Mouse (Mus musculus): ENCODE results near the gene Lrrc8e. TPM values are rescaled to one million over a fixed set of nuclear protein-coding genes. Genes with fewer than 3 reads are reported as not detected.
"Not testable (repeated sequence)": the region's sequence is repeated elsewhere in the genome, so short reads cannot be mapped to it uniquely, and the experiment has no call there.

The Lrrc8e gene
- polyA plus RNA-seq, 1 experiment from 2014 or later, result 0.18 TPM

DNA sequence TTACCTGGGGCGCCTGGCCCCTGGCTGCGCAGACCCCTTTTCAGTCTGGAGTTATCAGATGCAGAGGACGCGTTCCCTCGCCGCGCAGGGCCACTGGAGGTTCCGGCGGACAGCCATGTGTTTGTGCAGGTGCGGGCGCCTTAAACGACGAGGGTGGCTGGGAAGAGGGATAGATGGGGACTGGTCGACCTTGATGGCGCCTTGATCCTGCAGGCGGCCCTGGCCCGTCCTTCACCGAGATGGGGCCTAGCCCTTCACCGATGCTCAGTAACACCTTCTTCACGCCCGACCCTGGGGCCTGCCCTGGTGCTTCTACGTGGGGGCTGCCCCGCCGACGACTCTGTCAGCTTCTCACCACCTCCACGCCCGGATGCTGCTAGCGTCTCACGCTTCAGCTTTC, 22.6 kb downstream of the Lrrc8e start:
- H3K27ac ChIP-seq, result no peak overlapping the region
- H3K27me3 ChIP-seq (replicated peaks), result no peaks in the 10 kb centered on the region
- H3K4me3 ChIP-seq, result no peak overlapping the region
- H3K9me3 ChIP-seq (replicated peaks), result no peaks in the 10 kb centered on the region
- WGBS (ENCODE audit: insufficient replicate concordance), result 37% methylated on average over 29 of the region's 29 CpGs
- H3K36me3 ChIP-seq, result peaks cover 53% of the 10 kb centered on the region
- no peak overlapping the region for H3K4me2 ChIP-seq
- no peak for ATAC-seq
- H3K9ac ChIP-seq, result no peak overlapping the region
- peaks cover 46% of the 10 kb centered on the region for H3K4me1 ChIP-seq

DNA sequence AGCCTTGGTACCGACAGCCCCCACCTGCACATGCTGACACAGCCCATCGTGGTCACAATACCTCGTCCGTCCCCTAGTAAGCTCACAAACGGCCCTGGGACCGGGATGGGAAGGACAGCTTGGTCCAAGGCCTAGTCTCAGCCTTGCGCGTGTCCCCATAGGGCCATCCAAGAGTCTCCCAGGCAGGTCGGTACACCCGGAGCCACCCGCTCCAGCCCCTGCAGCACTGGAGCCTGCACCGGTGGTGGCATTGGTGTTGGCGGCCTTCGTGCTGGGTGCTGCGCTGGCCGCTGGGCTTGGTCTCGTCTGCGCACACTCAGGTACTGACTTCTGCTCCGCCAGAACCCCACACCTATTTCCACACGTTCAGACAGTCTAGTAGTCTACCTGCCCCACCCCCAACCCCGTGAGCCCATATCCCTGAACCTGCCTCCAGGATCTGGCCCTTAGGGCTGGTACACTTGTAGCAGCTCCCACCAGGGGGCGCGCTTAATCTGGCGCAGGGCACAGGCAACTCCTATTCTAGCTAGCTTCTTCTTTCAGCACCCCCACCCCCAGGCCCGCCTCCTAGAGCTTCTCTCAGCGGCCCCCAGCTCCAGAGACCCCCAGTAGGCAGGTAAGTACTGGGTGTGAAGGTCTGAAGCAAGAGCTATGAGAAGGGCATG, 23.8 kb downstream of the Lrrc8e start:
- Histone ChIP-seq H3K4me3 (no peak overlapping the region), H3K27me3 (replicated peaks) (no peaks in the 10 kb centered on the region), H3K36me3 (peaks cover 53% of the 10 kb centered on the region), H3K9ac (no peak overlapping the region), H3K4me1 (peaks cover 49% of the 10 kb centered on the region), H3K4me2 (0 out of 2 replicates have a peak overlapping the region, but pooled peaks have one; percentile 3), H3K9me3 (replicated peaks) (no peaks in the 10 kb centered on the region), H3K27ac (no peak overlapping the region)
- peak; percentile 31; the same call in 1 of the 2 replicates for ATAC-seq
- 34% methylated on average over 26 of the region's 26 CpGs for WGBS (ENCODE audit: insufficient replicate concordance)

DNA sequence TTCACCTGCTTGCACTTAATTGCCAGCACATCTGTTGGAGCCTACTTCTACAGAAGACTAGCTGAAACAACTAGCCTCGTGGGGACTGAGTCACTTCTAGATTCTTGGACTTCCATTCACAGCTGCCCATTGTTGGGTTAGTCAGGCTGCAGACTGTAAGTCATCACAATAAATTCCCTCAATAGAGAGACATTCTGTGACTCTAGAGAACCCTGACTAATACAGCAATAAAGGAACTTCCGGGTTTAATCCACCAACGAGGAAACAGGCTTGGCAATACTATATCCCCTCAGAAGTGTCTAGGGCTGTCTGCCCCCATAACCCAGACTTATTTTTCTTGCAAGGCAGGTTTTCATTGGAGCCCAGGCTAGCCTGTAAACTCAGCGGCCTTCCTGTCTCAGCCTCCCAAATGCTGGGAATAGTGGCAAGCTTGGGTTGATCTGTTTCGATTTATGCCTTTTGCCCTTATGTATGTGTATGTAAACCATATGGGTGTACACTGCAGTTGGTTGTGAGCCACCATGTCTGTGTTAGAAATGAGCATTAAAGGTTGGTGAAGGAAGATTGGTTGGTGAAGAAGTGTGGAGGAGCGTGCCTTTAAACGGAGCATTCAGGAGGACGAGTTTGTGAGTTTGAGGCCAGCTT, 25.6 kb downstream of the Lrrc8e start:
- WGBS (ENCODE audit: insufficient replicate concordance), result 34% methylated on average over 8 of the region's 8 CpGs
- Histone ChIP-seq H3K27me3 (replicated peaks) (no peaks in the 10 kb centered on the region), H3K9me3 (replicated peaks) (no peaks in the 10 kb centered on the region), H3K9ac (peak overlapping the region; percentile 89; the same call in 1 of the 2 replicates), H3K4me1 (peaks cover 47% of the 10 kb centered on the region), H3K4me2 (peak overlapping the region; percentile 96), H3K4me3 (peak overlapping the region; percentile 86), H3K36me3 (peaks cover 51% of the 10 kb centered on the region), H3K27ac (peak overlapping the region; percentile 72)
- ATAC-seq, result no peak

DNA sequence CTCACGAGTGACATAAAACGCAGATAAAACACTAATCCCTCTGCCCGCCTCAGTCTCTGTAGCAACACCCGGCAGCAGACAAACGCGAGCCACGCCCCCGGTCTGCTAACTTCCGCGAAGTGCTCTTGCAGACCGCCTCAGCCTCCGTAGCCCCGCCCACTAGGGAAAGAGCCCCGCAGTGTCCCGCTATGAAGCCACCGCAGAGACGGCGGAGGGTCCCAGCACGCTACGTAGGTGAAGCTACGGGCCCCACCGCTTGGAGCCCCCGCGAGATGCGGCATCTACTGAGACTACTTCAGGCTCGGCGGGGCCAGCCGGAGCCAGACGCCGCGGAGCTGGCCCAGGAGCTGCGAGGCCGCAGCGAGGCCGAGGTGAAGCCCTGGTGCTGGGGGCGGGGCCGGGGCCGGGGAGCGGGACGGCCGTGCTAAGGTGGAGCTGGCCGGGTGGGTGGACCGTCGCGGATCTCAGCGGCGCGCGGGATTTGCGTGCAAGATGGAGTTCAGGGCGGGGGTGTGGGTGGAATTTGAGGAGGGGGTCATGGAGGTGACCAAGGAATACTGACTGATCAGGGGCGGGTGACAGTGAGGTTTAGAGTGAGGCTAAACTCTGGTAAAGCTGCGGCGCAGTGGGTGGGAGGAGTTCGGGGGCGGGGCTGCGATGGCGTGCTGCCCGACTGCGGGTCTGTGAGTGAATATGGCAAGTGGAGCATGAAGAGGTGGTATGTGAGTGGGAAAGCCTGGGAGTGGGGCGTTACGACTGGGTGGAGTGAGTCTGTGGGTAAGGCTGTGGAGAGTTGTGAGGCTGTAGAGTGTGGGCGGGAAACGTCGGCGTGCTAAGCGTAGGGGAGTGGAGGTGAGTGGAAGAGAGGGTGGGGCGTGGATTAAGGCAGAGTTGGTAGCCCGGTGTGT, 26.6 kb downstream of the Lrrc8e start, which contains the start of gene Snapc2:
Gene Snapc2 (plus strand): TSS at position 147 of the 908 bp plus-strand sequence.
- peaks cover 42% of the 10 kb centered on the region for H3K36me3 ChIP-seq
- ATAC-seq, result peak; percentile 92
- no peaks in the 10 kb centered on the region for H3K9me3 ChIP-seq (replicated peaks)
- peak within 1 kb of the TSS; percentile 86 for H3K27ac ChIP-seq
- peak within 1 kb of the TSS; percentile 96 for H3K4me2 ChIP-seq
- peaks cover 48% of the 10 kb centered on the region for H3K4me1 ChIP-seq
- H3K4me3 ChIP-seq, result peak within 1 kb of the TSS; percentile 86
- WGBS (ENCODE audit: insufficient replicate concordance), result 1% methylated on average over 69 of the region's 69 CpGs
- H3K27me3 ChIP-seq (replicated peaks), result no peaks in the 10 kb centered on the region
- peak within 1 kb of the TSS; percentile 89 for H3K9ac ChIP-seq

DNA sequence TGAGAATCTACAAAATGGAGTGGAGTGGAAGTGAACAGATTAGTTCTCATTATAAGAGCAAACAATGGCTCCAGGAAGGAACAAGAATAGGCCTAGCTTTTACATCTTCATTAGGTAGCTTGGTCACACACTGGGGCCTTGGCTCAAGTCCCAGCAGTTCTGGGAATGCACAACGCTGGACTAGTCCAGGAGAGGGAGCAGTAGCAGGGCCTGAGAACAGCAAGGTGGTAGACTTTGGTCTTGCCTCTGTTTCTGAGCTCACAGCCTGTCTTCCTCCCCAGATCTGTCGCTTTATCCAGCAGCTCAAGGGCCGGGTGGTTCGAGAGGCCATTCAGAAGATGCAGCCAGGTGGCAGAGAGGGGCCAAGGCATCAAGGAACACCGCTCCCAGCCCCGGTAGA, 27.4 kb downstream of the Lrrc8e start:
- H3K9ac ChIP-seq, result peak overlapping the region; percentile 89
- peaks cover 37% of the 10 kb centered on the region for H3K36me3 ChIP-seq
- ATAC-seq, result no peak
- peaks cover 48% of the 10 kb centered on the region for H3K4me1 ChIP-seq
- WGBS (ENCODE audit: insufficient replicate concordance), result 64% methylated on average over 6 of the region's 6 CpGs
- H3K9me3 ChIP-seq (replicated peaks), result no peaks in the 10 kb centered on the region
- H3K27me3 ChIP-seq (replicated peaks), result no peaks in the 10 kb centered on the region
- peak overlapping the region; percentile 86 for H3K4me3 ChIP-seq
- H3K4me2 ChIP-seq, result peak overlapping the region; percentile 96
- H3K27ac ChIP-seq, result 0 out of 2 replicates have a peak overlapping the region, but pooled peaks have one; percentile 21

DNA sequence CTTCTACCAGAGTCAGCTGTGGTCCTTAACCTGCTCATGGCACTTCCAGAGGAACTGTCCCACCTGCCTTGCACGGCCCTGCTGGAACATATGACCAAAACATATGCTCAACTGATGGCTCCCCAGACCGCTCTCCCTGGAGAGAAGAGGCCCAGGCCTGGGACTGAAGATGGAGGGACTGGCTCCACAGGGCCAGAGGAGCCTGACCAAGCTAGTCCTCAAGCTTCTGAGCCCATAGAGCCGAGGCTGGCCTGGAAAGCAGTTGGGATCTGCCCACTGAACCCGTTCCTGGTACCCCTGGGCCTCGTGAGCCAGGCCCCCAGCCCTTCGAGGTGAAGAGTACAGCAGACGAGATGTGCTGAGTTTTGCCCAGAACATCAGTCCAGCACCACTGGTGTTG, 28.8 kb downstream of the Lrrc8e start:
- H3K9me3 ChIP-seq (replicated peaks); H3K27me3 ChIP-seq (replicated peaks); ATAC-seq; H3K4me3 ChIP-seq; H3K4me2 ChIP-seq; H3K27ac ChIP-seq; H3K9ac ChIP-seq: not testable (repeated sequence)
- WGBS (ENCODE audit: insufficient replicate concordance), result 76% methylated on average over 7 of the region's 7 CpGs
- Histone ChIP-seq H3K4me1 (peaks cover 46% of the 10 kb centered on the region), H3K36me3 (peaks cover 40% of the 10 kb centered on the region)

DNA sequence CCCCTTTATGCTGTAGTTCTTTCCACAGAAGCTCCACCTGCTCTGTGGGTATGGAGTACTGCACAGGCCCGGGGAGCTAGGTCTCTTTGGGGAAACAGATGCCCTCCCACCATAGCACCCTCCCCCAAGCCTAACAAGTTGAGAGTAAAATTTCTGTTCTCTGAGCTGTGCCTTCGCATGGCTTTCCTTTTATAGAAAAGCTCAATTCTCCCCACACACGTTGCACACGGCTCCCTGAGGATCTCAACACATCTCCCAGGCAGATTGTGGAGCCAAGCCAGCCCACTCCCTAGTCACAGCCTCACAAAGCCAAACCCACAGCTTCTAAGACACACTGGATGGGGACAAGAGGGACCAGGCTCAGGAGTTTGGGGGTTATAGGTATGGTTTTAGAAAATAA, 30.3 kb downstream of the Lrrc8e start:
- Histone ChIP-seq H3K4me1 (peaks cover 42% of the 10 kb centered on the region), H3K4me2 (no peak overlapping the region), H3K4me3 (no peak overlapping the region), H3K9me3 (replicated peaks) (no peaks in the 10 kb centered on the region), H3K27me3 (replicated peaks) (no peaks in the 10 kb centered on the region), H3K27ac (no peak overlapping the region), H3K9ac (no peak overlapping the region), H3K36me3 (peaks cover 54% of the 10 kb centered on the region)
- 61% methylated on average over 4 of the region's 4 CpGs for WGBS (ENCODE audit: insufficient replicate concordance)
- ATAC-seq, result no peak

DNA sequence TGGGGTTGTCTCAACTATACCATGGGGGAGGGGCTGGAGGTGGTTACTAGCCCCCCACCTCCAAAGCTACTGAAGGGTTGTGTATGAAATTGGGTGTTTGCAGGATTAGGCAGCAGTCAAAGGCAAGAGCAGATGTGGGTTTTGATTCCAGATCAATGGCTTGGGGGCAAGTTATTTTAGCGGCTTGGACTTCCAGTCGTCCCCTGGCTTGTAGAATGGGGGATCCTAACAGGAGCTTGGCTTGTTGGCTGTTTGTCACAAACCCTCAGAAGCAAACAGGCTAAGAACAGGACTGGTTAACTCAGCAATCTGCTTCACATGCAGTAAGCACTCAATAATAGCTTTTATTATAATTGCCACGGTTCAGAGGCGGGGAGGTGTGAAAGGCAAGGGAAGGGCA, 30.7 kb downstream of the Lrrc8e start:
- peaks cover 59% of the 10 kb centered on the region for H3K36me3 ChIP-seq
- no peak overlapping the region for H3K9ac ChIP-seq
- H3K9me3 ChIP-seq (replicated peaks), result no peaks in the 10 kb centered on the region
- no peak overlapping the region for H3K4me2 ChIP-seq
- H3K27ac ChIP-seq, result no peak overlapping the region
- no peak overlapping the region for H3K4me3 ChIP-seq
- no peaks in the 10 kb centered on the region for H3K27me3 ChIP-seq (replicated peaks)
- WGBS (ENCODE audit: insufficient replicate concordance), result 86% methylated on average over 4 of the region's 4 CpGs
- ATAC-seq, result no peak
- H3K4me1 ChIP-seq, result peaks cover 38% of the 10 kb centered on the region

DNA sequence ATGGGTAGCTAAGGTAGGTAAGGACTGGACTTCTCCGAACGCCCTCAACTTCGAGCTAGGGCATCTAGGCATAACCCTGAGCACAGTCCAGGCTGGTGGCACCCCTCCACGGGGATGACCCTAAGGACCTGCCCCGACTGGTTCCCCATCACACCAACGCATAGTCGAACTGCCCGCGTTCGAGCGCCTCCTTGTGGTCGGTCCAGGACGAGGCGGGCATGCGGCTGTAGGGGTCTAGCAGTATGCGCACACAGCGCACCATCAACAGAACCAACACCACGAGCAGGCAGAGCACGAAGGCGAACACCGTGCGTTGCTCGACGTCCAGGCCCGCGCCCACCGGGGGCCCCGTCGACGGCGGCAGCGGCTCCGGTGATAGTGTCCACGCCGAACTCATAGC, 31.6 kb downstream of the Lrrc8e start:
- Histone ChIP-seq H3K4me3 (peak overlapping the region; percentile 64), H3K27ac (no peak overlapping the region), H3K36me3 (peaks cover 67% of the 10 kb centered on the region), H3K9me3 (replicated peaks) (no peaks in the 10 kb centered on the region), H3K27me3 (replicated peaks) (no peaks in the 10 kb centered on the region), H3K9ac (peak overlapping the region; percentile 70), H3K4me1 (peaks cover 33% of the 10 kb centered on the region), H3K4me2 (peak overlapping the region; percentile 99)
- peak; percentile 50 for ATAC-seq
- WGBS (ENCODE audit: insufficient replicate concordance), result 3% methylated on average over 35 of the region's 35 CpGs

DNA sequence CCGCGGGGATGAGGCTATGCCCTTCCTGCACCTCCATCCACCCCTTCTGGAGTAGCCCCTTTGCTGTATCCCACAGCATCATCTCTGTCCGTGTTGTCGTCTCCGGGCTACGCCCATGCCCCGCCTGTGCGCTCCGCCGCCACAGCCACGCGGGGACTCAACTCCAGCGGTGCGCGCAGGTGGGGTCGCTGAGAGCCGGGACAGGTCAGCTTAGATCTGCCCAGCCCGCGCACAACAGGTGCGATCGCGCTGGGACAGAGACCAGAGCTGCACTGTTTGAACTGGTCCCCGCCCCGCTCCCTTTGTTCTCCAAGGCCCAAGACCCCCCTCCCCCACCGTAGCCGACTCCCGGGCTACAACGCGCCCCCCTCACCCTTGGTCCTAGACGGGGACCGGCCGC, 32.1 kb downstream of the Lrrc8e start:
- no peaks in the 10 kb centered on the region for H3K27me3 ChIP-seq (replicated peaks)
- H3K4me2 ChIP-seq, result peak overlapping the region; percentile 99
- H3K4me1 ChIP-seq, result peaks cover 30% of the 10 kb centered on the region
- peaks cover 72% of the 10 kb centered on the region for H3K36me3 ChIP-seq
- H3K9me3 ChIP-seq (replicated peaks), result no peaks in the 10 kb centered on the region
- peak overlapping the region; percentile 64 for H3K4me3 ChIP-seq
- ATAC-seq, result peak; percentile 64
- H3K9ac ChIP-seq, result peak overlapping the region; percentile 70
- peak overlapping the region; percentile 64 for H3K27ac ChIP-seq
- WGBS (ENCODE audit: insufficient replicate concordance), result 1% methylated on average over 31 of the region's 32 CpGs

DNA sequence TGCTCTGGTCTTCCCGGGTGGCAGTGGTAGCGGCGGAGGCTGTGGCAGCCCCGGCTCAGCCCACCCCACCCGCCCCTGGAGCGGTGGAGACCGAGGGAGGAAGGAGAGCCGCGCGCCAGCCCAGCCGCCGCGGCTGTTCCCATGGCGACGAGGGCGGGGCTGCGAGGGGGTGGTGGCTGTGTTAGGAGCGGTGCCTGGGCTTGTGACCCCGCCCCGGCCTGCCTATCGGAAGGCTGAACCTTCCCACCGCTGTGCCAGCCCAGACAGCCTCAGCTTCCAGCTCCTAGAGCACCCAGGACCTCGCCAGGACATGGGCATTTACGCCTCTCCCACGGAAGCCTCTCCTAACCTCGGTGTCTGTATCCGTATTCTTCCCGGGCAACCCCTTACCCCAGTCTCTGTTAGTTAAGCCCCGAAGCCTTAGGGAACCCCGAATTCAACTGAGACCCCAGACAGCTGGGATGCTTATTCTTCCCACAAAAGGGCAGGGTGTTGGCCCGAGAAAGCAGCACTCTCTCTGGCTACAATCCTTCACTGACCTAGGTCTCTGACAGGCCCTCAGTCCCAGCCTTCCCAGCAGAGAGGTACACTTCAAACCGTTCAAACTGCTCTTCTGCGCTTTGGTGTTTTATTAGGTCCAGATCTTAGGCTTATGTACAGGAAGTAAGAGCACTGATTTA, 32.6 kb downstream of the Lrrc8e start, which contains the start of gene Ctxn1:
Gene Ctxn1 (minus strand): TSS at position 150 of the 680 bp plus-strand sequence.
- Histone ChIP-seq H3K9ac (peak within 1 kb of the TSS; percentile 70), H3K9me3 (replicated peaks) (no peaks in the 10 kb centered on the region), H3K4me2 (peak within 1 kb of the TSS; percentile 99), H3K27ac (peak within 1 kb of the TSS; percentile 75), H3K4me1 (peaks cover 24% of the 10 kb centered on the region), H3K4me3 (peak within 1 kb of the TSS; percentile 64), H3K36me3 (peaks cover 76% of the 10 kb centered on the region), H3K27me3 (replicated peaks) (no peaks in the 10 kb centered on the region)
- WGBS (ENCODE audit: insufficient replicate concordance), result 9% methylated on average over 33 of the region's 33 CpGs
- ATAC-seq, result peak; percentile 94
